Mouse (Mus musculus): ENCODE measurements at regions not wholly inside any gene's neighbourhood (a gene's known extent, or its start where the extent isn't known, plus 50 kb on each side); places are given as distances from the start of the nearest gene placed in this dataset.

GRCm38 (mm10) chr12:13869161-13869560 lies 282.7 kb downstream of the Fam84a start:
- TF ChIP-seq CTCF (IDR thresholded peaks at IDR 0.05; ENCODE audit: extremely low read depth, insufficient read depth, low read length) (no peak), POLR2A (IDR thresholded peaks at IDR 0.05; ENCODE audit: extremely low read depth, insufficient read depth, low read length) (no peak)

Data from cortical plate, adult 2 months (tissue).